Mouse (Mus musculus) liver, postnatal 0 days (tissue): Measurements from ENCODE around the gene Slc39a11.

ENCODE experiments used
- CTCF ChIP-seq: sonication (generic); IDR thresholded peaks from 2 replicates; pipeline ENCODE4 v1.5.1; 2016; ENCODE audit warnings: antibody characterized with exemption, low read depth
- EP300 ChIP-seq: IDR thresholded peaks from 2 replicates; pipeline ENCODE4 v1.6.1; 2016; ENCODE audit warnings: antibody characterized with exemption, low read depth, mild to moderate bottlenecking

- no peak for TF ChIP-seq CTCF
- TF ChIP-seq EP300: no peak
These were observed 159.1 kb downstream of the Slc39a11 start for GRCm38 (mm10) chr11:113490530-113491520.
